Mouse (Mus musculus) thymus, postnatal 36 days (tissue): ENCODE results near the gene Ppm1l.

Experiments
- DNase-seq, 2 experiments: peaks; one replicate each; pipeline ENCODE4 v3.0.0; 2022; ENCODE audit warnings: mixed read lengths in 2 of 2

Ppm1l gene

DNA sequence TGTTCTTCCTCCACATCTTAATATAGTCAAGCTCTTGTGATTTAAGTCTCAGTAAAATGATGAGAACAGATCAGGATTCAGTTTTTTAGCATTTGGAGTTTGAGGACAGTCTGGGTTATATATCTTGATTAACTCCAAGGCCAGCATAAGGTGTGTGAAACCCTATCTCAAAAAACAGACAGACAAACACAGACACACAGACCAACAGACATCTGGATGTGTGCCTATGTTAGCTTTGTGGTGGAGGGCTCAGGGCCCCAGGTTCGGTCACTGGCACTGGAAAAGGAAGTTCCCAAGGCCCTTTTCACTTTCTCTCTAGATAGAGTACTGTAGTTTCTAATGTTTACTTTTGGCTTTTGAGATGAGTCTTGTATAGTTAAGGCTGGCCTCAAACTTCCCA lies 23.8 kb downstream of the Ppm1l start:
- DNase-seq: no peak

DNA sequence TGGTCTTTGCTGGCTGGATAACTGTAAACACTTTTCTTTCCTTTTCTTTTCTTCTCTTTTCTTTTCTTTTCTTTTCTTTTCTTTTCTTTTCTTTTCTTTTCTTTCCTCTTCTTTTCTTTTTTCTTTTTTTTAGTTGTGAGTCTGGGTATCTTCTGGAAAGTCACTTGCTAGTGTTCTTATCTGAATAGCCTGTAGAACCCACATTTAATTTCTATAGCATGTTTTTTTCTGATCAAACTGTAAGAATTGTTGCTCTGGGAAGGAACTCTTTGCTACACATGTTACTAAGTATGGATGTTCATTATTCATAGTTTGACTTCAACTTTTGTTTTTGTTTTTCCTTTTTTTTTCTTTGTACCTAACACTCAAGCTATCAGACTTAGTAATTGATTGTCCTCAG lies 24.3 kb downstream of the Ppm1l start:
- no peak for DNase-seq

DNA sequence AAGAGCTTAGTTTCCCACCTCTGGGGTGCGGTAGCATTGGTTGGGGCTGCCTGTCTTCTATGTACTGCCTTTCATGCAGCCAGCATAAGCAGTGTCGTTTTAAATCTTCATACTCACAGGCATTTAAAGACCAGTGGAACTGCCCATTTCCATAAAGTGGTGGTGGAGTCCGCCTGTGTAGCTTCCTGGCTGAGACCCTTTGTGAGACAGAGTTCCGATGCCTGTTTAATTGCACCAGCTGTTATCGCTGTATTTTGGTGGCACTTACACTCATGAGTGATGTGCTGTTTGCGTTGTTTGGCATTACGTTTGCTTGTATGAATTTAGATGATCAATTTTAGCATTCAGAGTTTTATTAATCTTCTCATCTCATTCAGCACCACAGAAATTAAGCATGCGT lies 24.9 kb downstream of the Ppm1l start:
- DNase-seq: no peak

DNA sequence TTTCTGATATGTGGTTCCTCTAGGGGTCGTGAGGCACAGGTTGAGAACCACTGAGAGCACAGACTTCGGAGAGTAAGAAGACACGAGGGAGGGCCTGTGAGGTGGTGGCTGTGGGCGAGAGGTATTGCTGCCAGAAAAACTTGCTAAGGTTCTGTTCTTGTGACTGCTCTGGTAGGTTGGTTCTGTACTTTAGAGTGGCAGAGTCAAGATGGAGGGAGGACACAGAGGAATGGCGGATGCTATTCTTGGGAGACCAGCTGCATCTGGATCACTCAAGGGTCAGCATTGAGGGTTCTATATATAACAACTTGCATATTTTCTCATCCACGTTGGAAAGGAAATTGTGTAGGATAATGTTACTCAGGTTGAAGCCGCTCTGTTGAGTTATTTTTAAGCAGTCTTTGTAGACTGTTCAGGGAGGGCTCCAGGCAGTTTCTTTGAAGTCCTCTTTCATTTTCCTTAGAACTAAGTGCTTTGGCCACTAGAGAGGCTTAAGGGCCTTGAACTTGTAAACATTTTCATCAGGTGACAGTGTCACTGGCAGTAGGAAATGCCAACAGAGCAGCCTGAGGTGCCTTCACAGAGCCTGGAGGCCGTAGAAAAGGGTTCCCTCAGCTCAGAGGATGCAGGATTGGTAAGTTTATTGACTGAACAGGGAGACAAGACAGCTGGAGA lies 25.7 kb downstream of the Ppm1l start:
- no peak for DNase-seq

DNA sequence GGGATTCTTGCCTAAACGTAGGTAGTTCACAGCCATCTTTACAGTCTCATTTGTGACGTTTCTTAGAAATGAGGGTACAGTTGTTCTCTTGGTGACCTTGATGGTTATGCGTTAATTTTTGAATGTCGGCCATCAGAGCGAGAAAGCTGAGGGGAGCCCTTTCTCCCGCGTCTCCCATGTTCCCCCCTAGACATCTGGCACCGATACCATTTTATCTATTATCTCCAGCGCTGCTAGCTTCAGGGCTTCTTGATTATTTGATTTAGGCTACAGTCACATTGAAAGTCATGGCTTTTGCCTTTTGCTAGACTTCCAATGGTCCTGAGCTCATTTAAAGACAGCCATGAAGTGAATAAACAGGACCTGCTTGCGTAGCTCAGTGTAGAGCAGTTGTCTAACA lies 26.5 kb downstream of the Ppm1l start:
- no peak for DNase-seq

DNA sequence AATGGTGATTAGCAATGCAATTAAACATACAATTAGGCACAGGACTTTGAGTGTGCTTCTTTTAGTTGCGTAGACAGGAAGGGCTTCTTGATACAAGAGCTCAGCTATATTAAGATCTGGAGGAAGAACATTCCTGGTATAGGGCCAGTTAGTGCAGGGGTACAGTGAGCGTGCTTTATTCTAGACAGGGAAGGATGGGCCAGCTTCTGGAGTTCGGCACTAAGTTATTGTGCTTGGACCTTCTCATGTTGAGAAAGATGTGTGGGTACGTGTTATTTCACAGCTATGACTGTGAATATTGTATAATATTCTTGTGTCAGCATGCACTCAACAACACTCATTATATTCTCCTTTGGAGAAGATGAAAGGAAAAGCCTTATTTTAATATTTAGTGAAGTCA lies 29.9 kb downstream of the Ppm1l start:
- DNase-seq: no peak

DNA sequence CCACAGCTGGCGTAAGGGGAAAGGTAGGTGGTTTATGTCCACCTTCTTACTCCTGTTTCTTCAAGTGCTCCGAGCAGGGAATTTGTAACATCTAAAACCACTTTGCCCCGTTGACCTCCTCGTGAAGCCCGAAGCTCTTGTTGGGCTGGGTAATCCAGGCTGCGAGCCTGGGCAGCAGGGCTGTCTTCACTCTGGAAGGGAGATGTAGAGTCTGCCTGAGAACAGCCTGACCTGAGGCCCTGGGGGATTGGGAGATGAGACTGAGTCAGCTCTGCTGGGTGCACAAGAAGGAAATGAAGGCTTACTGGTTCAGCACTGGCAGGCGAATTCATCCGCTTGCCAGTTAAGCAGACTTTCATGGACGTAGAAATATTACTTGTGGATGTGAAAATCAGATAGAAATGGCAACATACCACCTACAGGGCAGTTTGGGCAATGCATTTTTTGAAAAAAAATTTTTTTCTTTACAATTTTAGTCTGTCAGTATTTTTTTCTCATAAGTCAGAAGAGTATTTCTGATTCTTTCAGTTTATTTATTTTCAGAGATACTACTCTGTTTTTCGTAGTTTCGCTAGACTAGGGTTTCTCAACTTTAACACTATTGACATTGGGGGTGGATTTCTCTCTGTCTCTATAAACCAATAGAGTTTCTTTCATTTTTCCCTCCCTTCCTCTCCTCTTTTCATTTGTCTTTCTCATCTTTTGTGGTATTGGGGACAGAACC lies 31.7 kb downstream of the Ppm1l start:
- no peak for DNase-seq

DNA sequence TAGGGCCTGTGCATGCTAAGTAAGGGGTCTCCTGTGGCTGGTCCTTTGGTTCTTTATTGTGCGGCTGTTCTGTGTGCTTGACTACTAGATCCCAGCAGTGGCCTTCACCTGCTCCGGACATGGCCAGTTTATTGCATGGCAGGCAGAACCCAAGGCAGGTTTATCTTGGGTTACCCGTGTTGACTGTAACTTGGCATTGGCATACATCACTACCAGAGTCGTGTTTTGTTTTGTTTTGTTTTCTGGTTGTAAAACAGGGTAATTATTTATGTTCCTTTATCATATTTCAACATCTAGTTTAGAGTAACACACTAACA lies 32.2 kb downstream of the Ppm1l start:
- no peak for DNase-seq

DNA sequence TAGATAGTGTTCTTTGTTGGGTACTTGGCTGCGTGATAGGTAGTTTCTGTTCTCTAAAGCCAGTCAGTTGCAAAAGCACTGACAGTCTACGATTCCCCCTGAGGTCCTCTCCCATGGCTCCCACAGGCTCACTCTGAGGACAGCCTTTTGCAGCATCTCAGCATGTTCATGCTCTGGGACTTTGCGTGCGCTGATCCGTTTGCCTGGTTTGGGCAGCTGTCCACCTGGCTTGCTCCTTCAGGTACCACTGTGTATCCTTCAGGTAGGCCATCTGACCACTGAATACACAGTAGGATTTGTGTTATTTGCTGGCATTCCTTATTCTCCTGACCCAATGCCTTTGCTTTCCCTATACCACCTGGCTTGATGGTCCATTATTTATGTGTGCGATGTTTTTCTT lies 33.3 kb downstream of the Ppm1l start:
- no peak for DNase-seq

DNA sequence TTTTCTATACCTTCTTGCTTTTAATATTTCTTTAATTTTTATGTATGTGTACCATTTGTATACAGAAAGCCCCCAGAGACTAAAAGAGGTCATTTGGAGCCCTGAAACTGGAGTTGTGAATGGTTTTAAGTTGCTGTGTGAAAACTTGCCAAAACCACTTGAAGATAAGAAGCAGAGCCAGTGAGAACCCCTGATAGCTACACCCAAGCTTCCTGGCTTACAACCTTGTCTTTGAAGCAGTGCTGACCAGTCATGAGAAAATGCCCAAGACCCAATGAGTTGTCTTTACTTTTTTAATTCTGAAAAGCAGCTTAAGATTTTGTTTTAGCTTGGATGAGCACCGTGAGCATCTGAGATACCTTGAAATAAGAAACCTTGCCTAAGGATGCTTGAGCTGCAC lies 35.5 kb downstream of the Ppm1l start:
- no peak for DNase-seq

DNA sequence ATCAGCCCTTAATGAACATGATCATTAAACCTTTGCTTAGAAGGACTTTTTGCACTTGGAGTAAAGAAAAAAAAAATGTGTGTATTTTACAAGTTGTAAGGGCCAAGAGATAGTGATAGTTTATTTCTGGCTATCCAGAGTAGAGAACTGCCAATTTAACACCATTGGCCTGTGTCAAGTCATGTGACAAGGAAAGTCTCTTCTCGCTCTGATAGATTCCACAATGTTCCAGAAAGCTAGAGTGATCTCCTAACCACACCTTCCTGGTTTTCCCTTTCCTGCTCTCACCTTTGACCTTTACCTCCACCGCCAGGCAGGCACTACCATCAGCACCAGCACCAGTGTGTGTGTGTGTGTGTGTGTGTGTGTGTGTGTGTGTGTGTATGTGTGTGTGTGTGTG lies 38.0 kb downstream of the Ppm1l start:
- no peak for DNase-seq

DNA sequence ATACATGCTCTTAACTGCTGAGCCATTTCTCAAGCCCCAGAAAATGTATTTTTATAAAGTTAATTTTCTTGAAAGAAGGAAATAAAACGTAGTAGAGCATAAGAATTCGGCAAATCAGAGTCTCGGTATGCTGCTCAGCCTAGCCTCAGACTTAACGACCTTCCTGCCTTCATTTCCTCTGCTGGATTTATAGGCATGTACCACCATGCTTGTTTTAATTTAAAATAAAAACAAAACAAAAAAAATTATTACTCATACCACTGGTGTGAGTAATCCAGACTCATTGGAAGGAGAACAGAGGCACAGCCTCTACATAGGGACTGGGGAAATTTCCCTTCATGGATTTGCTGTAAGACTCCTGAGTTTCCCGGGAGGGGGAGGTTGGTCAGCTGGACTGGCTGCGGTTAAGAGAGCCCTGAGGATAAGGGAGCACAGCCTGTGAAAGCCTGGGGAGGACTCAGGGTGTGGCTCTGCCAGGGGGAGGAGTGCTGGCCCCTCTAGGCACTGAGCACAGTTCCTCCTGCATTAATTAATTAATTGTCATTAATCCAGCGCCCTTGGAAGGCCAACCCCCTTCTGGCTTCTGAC lies 39.5 kb downstream of the Ppm1l start:
- DNase-seq: no peak

DNA sequence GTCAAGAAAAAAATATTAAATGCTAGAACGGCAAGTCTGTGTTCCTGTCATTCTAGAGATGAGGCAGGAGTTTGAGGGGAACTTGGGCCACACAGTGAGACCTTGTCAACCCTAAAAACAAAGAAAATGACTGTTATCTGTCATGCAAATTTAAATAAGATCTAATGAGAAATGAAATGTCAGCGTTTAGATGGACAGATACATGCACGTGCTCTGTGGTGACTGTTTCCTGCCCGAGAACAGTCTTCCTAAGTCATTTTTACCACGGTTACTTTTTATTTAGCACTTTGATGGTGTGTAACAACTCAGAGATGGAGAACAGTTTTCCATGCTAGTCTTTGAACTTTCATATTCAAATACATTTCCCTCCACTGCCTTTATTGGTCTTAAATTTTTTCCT lies 40.1 kb downstream of the Ppm1l start:
- DNase-seq: no peak

DNA sequence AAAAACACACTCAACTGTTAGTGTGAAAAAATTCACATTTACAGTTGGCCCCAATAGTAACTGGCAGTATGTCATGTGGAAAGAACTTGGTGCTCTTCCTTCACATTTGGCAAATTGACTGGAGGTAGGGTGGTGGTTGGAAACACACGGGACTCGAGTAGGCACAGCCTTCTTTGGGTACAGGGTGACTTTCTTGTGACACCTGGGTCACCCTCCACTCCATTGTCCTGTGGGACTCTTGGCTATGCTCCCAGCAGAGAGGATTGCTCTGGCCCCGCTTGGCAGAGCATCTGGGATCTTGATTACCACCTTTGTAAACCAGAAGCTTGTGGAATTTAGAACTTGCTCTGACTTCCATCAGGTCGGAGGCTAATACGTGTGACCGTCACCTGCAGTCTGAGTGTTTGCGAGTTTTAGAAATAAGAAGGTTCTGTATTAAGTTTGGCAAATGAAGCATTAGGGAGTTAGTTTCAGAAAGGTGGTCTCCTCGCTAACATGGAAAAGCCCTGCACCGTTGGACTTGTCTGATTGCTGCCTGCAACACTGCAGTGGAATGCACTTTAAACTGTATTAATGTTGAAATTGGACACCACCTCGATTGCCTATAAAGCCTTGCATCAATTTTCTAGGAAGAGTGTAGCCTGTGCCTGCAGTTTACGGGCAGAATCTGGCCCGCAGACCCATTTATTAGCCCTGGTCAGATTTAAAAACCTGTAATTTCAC lies 41.4 kb downstream of the Ppm1l start:
- no peak for DNase-seq

DNA sequence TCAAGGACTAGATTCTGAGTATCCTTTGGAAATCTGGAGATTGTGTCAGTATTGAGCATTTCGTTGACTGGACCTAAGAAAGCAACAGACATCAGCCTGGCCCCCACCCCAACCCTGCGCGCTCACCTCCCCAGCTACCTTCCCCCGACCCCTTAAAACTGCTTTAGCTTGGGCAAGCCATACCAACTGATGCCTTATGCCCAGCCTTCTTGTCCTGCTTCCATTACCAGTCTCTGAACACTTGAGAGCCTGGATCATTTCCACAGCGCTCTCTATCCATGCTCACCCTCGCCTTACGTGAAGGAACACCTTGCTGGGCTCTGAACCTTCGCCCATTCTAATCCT lies 41.9 kb downstream of the Ppm1l start:
- no peak for DNase-seq

DNA sequence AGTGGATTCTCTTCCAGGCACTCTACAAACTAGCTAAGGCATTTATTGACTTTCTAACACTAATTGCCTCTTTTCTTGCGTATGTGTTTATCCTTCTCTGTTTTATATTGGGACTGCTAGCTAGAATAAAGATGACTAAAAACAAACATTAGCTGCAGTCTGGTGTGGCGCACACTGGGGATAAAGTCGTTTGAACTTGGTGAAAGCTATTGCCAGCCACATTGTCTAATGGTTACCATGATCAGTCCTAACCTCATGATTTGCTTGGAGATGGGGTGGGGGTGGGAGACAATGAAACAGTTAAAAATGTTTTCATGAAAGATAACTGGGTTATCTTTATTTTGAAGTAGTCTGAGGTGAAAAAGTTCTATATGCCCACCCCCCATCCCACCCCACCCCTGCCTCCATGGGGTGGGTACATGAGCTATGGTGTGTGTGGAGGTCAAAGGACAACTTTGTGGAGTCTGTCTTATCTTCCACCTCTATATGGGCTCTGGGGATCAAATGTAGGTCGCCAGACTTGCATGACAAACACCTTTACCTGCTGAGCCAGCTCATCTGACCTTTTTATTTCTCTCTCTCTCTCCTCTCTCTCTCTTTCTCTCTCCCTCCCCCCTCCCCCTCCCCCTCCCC lies 43.7 kb downstream of the Ppm1l start:
- DNase-seq: no peak

DNA sequence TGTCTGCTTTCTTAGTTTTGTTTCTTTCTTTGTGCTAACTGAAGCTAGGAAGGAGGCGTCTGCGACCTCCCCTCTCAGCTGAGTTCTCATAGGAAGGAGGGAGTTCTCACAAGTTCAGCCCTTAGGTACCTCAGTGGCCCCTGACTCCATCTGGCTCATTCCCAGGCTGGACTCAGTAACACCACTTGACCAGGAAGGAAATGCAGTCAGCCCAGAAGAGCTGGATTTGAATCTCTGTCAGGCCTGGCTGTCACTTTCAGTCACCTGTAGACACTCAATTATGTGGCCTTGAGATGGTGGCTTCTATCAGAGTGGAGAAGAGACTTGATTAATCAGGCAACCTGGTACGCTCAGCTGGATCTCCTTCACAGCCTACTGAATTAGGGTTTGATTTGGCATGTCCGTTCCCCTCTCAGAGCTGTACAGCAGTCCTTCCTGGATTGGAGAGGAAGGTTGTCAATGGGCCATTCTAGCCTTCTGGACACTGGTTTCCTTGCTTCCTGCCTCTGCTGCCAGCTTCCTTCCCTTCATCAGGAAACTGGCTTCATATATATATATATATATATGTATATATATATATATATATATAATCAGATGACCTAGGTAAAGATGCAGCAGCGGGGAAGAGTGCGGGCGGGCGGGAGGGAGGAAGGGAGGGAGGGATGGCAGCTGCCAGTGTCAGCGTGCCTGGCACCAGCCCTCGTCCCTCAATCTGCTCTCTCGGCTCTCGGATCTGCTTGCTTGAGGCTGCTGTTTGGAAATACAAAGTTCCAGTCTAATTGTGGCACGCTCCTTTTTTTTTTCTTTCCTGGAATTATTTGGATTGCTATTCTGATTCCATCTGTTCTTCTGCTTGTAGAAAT lies 45.1 kb downstream of the Ppm1l start:
- DNase-seq: no peak

DNA sequence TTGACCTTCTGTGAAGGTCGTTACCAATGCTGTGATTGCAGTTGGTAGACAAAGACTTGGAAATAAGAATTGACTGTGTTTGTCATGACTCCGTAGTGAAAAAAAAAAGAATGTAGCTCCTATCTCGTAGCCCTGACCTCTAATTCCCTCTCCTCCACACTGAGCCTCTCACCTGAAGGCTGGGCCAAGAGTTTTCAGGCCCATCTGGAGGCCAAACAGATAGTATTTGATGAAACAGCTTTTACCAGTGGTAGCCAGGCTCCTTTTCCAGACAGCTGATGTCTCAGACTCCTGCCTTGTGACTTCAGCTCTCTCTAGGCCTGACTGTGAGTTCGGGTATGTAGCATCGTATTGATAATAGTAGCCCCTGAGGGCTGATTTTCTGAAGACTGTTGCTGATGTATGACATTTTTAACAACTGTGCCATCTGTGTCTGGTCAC lies 45.7 kb downstream of the Ppm1l start:
- DNase-seq: no peak

DNA sequence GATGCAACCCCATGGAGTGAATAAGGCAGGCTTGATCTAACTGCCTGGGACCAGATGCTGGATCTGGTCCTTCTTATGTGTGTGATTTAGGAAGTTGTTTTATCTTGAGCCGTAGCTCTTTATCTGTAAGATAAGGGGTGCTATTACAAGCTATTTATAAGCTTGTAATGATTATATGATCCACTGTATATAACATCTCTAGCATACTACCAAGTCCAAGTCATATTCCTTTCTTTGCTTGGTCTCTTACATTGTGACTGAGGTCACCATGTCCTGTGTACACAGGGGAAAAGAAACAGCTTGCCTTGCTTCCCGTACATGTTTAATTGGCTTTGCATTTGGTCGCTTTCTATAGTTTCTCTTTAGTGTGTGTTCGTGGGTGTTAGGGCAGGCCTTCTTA lies 46.2 kb downstream of the Ppm1l start:
- no peak for DNase-seq

DNA sequence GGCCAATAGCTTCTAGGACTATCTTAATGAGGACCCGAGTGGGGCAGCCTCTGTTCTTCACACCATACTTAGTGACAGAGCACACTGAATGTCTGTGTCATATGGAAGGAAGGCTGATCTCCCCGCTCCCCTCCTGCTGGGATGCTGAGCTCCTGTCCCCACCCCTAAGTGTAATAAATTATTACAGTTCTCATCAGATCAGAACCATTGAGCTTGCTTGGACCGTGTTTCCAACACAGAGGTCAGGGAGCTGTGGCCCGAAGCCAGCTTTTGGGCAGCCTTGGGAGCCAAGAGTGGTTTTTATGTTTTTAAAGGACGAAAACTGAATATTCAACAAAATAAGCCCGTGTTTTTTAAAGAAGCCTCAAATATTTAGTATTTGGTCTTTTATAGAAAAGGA lies 47.5 kb downstream of the Ppm1l start:
- DNase-seq: no peak

DNA sequence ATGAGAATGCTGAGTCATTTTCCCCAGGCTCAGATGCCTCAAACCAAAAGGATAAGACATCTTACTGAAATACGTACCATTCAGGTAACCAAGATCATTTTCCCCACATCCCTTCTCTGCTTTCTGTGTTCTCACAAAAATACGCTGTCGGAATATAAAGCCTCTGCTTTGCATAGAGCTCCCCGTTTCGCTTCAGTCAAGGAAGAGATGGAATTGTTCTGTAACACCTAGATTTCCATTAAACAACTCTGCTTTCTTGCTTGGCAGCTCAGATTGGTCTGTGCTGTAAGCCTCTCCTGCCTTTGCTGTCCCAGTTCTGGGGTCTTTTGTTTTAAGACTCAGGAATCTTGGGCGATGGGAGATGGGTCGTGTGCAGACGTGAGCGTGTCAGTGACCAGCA lies 51.3 kb downstream of the Ppm1l start:
- no peak for DNase-seq

DNA sequence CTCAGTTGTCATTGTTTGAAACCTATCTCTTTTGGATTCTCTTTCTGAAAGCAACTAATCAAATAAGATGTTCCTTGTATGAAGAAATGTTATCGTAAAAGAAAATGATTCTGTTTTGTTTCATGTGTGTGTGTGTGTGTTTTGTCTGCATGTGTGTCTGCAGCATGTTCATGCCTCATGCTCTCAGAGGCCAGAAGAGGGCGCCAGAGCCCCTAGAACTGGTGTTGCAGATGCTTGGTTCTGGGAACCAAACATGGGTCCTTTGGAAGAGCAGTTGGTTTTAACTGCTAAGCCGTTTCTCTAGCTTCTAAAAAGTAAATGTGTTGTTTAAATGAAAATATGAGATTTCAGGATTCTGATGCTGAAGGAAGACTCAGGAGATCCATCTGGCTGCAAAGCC lies 56.1 kb downstream of the Ppm1l start:
- DNase-seq: no peak
